Mouse (Mus musculus) neural tube, embryonic 12.5 days (tissue): Measurements from ENCODE around the gene She. TPM values are rescaled to one million over a fixed set of nuclear protein-coding genes. Genes with fewer than 3 reads are reported as not detected.
"Not testable (repeated sequence)": the region's sequence is repeated elsewhere in the genome, so short reads cannot be mapped to it uniquely, and the experiment has no call there.

Experiments used
- ATAC-seq: fragments of 200-750 bp; cut with Nextera tagmentation; 2 replicates; pipeline ENCODE4 v1.8.0; 2017; ENCODE audit warnings: low read depth, mild to moderate bottlenecking, moderate TSS enrichment, moderate library complexity; ENCODE audit not compliant: low FRiP score
- H3K27ac ChIP-seq: fragments of 300-500 bp; sonication (generic); 2 replicates; pipeline ENCODE4 v1.5.1; 2016
- H3K27me3 ChIP-seq: fragments of 300-500 bp; sonication (generic); replicated peaks from 2 replicates; pipeline ENCODE4 v1.6.1; 2016; ENCODE audit warnings: mild to moderate bottlenecking
- H3K36me3 ChIP-seq: fragments of 300-500 bp; sonication (generic); 2 replicates; pipeline ENCODE4 v1.6.1; 2016; ENCODE audit warnings: mild to moderate bottlenecking
- H3K4me1 ChIP-seq: fragments of 300-500 bp; sonication (generic); 2 replicates; pipeline ENCODE4 v1.6.1; 2016
- H3K4me2 ChIP-seq: fragments of 300-500 bp; sonication (generic); replicated peaks from 2 replicates; pipeline ENCODE4 v1.6.1; 2016; ENCODE audit warnings: mild to moderate bottlenecking
- H3K4me3 ChIP-seq: fragments of 300-500 bp; sonication (generic); 2 replicates; pipeline ENCODE4 v1.5.1; 2016
- H3K9ac ChIP-seq: fragments of 300-500 bp; sonication (generic); 2 replicates; pipeline ENCODE4 v1.6.1; 2016; ENCODE audit warnings: mild to moderate bottlenecking
- H3K9me3 ChIP-seq: fragments of 300-500 bp; sonication (generic); 2 replicates; pipeline ENCODE4 v1.6.1; 2016; ENCODE audit warnings: mild to moderate bottlenecking
- WGBS: fragments of 180-500 bp; shearing (Covaris S2); methylation state at CpG from one replicate; pipeline ENCODE4 v1.1.7; 2016; 5-methylcytosine and 5-hydroxymethylcytosine counted together
- polyA plus RNA-seq: library from polyadenylated mRNA; unstranded; fragments of >200 nt; fragmentation: Nextera tagmentation; extraction: Ambion mirVana; gene quantifications from 2 replicates; pipeline ENCODE4 v1.2.1, GENCODE M21; 2016

The She gene
- polyA plus RNA-seq, 1 experiment from 2014 or later = 4.2 TPM

DNA sequence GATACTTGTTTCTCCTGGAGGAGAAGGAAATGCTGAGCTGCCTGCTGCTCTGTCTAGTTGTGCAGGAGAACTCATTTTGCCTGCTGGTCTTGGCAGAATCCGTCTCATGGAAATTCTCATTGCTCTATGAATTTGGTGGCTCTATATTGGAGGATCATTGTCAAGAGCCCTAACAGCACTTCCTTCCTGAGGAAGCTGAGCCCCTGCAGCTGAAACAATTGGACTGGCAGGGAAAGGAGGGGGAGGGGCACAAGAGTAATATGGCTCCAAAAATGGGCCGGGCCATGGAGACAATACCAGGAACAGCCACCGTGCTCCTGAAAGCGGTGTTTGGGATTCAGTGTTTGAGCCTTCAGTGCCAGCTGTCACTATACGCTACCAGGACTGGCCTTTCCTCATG, 22.6 kb downstream of the She start:
- Histone ChIP-seq H3K9ac (no peak overlapping the region), H3K9me3 (no peaks in the 10 kb centered on the region), H3K36me3 (no peaks in the 10 kb centered on the region), H3K4me1 (no peaks in the 10 kb centered on the region), H3K27me3 (no peaks in the 10 kb centered on the region; the same call in 1 of the 2 replicates), H3K27ac (no peak overlapping the region), H3K4me3 (no peak overlapping the region), H3K4me2 (no peak overlapping the region)
- 65% methylated on average over 5 of the region's 5 CpGs for WGBS
- no peak for ATAC-seq

DNA sequence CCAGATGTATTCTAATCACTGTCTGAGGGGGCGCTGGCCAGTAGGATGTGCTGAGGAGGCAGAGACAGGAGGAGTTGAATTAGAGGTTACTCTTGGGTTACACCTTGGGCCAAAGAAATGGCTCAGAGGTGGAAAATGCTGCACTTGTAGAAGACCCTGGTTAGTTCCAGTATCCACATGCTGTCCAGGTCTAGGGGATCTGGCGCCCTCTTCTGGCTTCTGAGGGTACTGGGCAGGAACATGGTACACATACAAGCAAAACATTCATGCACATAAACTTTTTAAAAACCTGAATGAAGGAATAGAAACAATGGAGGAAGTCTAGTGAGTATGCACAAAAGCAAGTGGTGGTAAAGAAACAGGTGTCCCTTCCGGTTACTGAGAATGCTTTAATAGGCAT, 26.2 kb downstream of the She start:
- Histone ChIP-seq H3K27ac (no peak overlapping the region), H3K4me1 (peaks cover 7% of the 10 kb centered on the region; the same call in 1 of the 2 replicates), H3K4me3 (no peak overlapping the region), H3K27me3 (no peaks in the 10 kb centered on the region), H3K9ac (no peak overlapping the region), H3K9me3 (no peaks in the 10 kb centered on the region), H3K36me3 (no peaks in the 10 kb centered on the region), H3K4me2 (no peak overlapping the region)
- no peak for ATAC-seq
- 78% methylated on average over 3 of the region's 3 CpGs for WGBS

DNA sequence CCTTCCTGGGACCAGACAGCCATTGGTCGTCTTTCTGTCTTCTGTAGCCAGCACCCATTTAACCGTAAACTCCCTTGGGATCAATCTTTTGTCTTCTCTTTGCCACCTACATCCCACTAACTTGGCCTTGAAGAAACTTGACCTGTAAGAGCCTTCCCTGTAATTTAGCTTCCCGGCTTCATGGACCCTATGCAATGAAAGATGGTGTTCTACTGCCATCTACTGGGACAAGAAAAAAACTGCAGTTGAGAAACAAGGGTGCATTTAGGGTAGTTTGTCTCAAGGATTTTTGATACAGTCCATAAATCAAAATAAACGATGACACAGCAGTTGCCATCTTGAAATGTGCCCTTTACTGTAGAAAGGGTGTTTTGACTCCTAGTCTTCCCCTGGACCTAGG, 27.0 kb downstream of the She start:
- Histone ChIP-seq H3K4me3 (no peak overlapping the region), H3K9ac (no peak overlapping the region), H3K27ac (no peak overlapping the region), H3K4me2 (no peak overlapping the region), H3K27me3 (no peaks in the 10 kb centered on the region), H3K4me1 (peaks cover 7% of the 10 kb centered on the region; the same call in 1 of the 2 replicates), H3K36me3 (no peaks in the 10 kb centered on the region), H3K9me3 (no peaks in the 10 kb centered on the region)
- WGBS = 19% methylated on average over 4 of the region's 4 CpGs
- ATAC-seq = no peak

DNA sequence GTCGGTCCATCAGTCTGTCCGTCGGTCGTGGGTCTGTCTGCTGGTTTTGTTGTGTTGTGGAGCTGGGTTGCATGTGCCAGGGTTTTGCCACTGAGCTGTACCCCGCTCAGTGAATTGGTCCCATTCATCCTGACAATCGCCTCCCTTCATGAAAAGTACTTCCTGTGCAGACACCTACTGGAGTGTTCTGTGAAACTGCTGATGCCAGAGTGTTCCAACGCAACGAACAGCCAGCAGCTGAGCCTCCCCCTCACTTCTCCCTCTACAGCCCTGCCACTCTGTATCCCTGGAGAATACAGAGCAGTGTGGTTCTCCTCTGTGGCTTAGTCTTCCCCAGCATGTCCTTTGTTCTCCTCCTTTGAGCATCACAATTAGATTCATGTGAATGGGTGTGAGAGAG, 27.7 kb downstream of the She start:
- Histone ChIP-seq H3K36me3 (no peaks in the 10 kb centered on the region), H3K4me3 (no peak overlapping the region), H3K9me3 (no peaks in the 10 kb centered on the region), H3K9ac (no peak overlapping the region), H3K4me2 (no peak overlapping the region), H3K27me3 (no peaks in the 10 kb centered on the region), H3K4me1 (peaks cover 7% of the 10 kb centered on the region; the same call in 1 of the 2 replicates), H3K27ac (no peak overlapping the region)
- ATAC-seq = no peak
- WGBS = 74% methylated on average over 8 of the region's 8 CpGs

DNA sequence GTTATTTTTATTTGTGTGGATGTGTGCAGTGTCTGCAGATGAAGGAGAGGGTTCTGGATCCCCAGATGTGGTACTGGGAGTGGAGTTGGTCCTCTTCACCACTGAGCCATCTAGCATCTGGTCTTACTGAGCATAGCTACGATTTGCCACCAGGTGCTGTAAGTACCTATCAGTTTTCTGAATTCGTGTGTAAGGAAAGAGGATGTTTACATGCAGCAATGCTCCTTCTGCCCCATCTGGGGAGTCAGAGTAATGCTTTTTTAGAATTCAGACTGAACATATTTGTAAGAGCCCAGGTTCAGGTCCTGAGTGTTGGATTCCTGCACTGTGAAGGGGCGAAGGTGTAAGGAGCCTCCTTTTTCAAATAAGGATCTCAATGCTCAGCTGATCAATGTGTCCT, 28.8 kb downstream of the She start:
- Histone ChIP-seq H3K9ac (no peak overlapping the region), H3K27ac (no peak overlapping the region), H3K9me3 (no peaks in the 10 kb centered on the region), H3K4me3 (no peak overlapping the region), H3K4me1 (peaks cover 9% of the 10 kb centered on the region; the same call in 1 of the 2 replicates), H3K36me3 (no peaks in the 10 kb centered on the region), H3K4me2 (no peak overlapping the region), H3K27me3 (no peaks in the 10 kb centered on the region)
- no peak for ATAC-seq
- 82% methylated on average over 3 of the region's 3 CpGs for WGBS

DNA sequence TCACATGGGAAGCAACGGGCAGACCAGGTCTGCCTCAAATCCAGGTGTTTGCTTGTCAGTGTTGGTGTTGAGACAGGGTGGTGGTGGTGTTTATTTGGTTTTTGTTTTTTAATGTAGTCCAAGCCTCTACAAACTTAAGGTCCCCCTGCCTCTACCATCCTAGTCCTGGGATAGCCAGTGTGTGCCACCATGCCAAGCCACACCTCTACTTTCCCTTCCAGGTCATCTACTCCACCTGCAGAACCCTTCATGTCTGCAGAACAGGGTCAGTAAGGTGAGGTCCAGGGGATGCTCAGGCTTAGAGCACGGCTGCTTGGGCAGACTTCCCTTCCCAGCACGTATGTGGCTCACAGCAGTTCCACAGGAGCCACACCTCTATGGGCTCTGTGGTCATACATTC, 29.2 kb downstream of the She start:
- ATAC-seq = no peak
- H3K9me3 ChIP-seq = no peaks in the 10 kb centered on the region
- peaks cover 13% of the 10 kb centered on the region; the same call in 1 of the 2 replicates for H3K4me1 ChIP-seq
- H3K36me3 ChIP-seq = no peaks in the 10 kb centered on the region
- no peak overlapping the region for H3K4me3 ChIP-seq
- WGBS = 85% methylated on average over 3 of the region's 3 CpGs
- H3K9ac ChIP-seq = no peak overlapping the region
- no peak overlapping the region for H3K27ac ChIP-seq
- no peaks in the 10 kb centered on the region for H3K27me3 ChIP-seq
- H3K4me2 ChIP-seq = no peak overlapping the region

DNA sequence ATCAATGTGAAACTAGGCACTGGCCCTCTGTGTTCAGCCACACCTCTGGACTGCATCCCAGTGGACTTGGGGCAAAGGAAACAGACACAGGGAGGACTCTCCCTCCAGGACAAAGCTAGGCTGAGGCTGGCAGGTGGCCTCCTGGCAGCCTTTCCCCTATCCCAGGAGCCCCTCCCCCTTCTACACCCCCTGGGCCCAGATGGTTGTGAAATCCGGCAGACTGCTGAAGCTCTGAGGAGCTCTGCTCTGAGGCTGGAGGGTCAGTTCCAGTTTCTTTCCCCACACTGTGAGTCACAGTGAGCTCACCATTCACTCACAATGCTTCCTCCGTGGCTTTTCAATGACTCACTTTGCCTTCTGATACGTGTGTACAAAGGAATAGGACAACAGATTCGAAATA, 29.9 kb downstream of the She start:
- Histone ChIP-seq H3K9ac (no peak overlapping the region), H3K4me1 (peaks cover 14% of the 10 kb centered on the region; the same call in 1 of the 2 replicates), H3K4me3 (no peak overlapping the region), H3K27ac (no peak overlapping the region), H3K27me3 (no peaks in the 10 kb centered on the region), H3K4me2 (0 out of 2 replicates have a peak overlapping the region, but pooled peaks have one; percentile 9), H3K36me3 (no peaks in the 10 kb centered on the region), H3K9me3 (no peaks in the 10 kb centered on the region)
- ATAC-seq = 0 out of 2 replicates have a peak, but pooled peaks have one; percentile 29
- WGBS = 22% methylated on average over 4 of the region's 4 CpGs

DNA sequence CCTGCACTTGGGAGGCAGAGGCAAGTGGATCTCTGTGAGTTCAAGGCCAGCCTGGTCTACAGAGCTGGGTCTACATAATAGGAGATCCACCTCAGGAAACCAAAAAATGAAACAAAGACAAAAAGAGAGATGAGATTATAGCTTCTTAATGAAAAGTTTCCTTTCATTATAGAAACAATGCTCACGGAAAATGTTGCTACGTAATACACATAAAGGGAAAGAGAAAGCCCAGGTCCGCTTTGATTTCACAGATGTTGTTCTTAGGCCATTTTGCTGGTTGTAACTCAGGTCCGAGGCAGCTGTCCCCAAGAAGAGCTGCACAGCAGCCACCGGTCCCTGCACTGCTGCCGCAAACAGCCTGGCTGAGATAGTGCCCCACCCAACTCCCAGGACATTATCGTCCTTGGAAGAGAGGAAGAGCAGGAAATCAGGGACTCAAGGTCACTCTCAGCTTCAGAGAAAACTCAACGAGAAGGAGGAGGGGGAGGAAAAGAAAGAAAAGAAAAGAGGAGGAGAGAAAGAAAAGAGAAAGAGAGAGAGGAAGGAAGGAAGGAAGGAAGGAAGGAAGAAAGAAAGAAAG, 31.1 kb downstream of the She start:
- no peaks in the 10 kb centered on the region for H3K27me3 ChIP-seq
- no peaks in the 10 kb centered on the region for H3K9me3 ChIP-seq
- no peak overlapping the region for H3K27ac ChIP-seq
- H3K4me2 ChIP-seq = no peak overlapping the region
- WGBS = 82% methylated on average over 8 of the region's 8 CpGs
- no peak overlapping the region for H3K4me3 ChIP-seq
- no peak for ATAC-seq
- no peak overlapping the region for H3K9ac ChIP-seq
- no peaks in the 10 kb centered on the region for H3K36me3 ChIP-seq
- peaks cover 14% of the 10 kb centered on the region; the same call in 1 of the 2 replicates for H3K4me1 ChIP-seq

DNA sequence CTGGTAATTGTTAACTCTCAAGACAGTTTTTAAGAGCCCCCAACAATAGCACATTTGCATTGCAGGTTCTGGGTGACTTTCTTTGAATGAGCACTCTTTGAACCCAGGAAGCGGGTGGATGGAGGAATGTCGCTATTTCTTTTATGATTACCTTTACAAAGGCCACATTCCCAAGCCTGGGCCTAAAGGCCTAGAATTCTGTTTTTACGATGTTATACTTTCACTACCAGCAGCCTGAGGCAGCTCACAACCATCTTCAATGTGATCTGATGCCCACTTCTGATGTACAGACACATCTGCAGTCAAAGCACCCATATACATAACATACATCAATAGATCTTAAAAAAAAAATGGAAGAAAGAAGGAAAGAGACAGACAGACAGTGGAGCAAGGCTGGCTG, 32.1 kb downstream of the She start:
- H3K9ac ChIP-seq, ATAC-seq, H3K4me2 ChIP-seq, H3K36me3 ChIP-seq, H3K9me3 ChIP-seq, H3K4me3 ChIP-seq, H3K27me3 ChIP-seq, H3K27ac ChIP-seq: not testable (repeated sequence)
- WGBS = 83% methylated on average over 3 of the region's 3 CpGs
- H3K4me1 ChIP-seq = peaks cover 19% of the 10 kb centered on the region

DNA sequence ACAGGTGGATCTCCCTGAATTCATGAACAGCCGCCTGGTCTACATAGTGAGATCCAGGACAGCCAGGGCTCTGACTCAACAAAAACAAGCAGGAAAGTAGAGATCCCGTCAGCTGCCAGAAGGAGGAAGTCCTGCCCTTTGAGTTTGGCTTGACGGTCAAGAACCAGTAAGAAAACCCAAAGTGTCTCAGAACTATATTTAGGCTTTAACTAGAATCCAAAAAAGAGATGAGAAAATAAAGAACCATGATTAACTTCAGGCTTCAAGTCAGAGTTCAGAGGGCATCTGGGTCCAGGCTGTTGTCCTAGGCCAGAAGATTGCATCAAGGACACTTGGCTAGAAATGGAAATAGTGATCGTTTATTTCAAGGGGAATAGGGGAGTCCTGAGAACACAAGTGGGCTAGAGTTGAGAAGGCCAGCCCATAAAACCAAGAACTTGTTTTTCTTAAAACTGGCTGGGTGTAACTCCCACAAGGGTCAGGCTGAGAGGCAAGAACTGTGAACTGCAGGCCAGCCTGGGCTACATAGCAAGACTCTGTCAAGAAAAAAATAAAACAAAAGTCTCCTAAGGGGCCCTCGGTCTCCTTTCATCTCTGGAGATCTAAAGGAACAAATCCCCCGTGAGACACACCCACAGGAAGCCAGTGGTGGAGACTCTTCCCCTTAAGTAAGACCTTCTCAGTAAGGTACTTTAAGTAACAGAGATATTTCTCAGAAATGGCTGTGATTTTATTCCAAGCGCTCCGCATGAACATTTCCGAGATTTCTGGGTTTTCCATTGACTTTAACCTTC, 32.7 kb downstream of the She start:
- WGBS = 84% methylated on average over 9 of the region's 9 CpGs
- ATAC-seq = no peak
- H3K27ac ChIP-seq = no peak overlapping the region

DNA sequence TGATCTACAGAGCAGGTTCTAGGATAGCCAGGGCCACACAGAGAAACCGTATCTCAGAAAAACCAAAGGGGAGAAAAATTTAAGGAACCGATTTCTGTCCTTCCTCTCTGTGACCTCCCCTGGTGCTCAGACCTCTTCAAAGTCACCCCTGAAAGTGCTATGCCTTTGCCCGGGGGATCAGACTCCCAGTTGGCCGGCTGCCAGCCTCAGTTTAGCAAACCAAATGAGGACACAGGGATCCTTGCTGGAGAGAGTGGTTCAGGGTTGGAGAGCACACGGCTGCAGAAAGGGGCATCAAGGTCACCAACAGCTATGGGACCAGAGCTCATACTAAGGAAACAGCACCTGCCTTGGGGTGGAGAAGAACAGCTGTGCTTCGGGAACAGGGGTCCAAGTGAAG, 33.9 kb downstream of the She start:
- Histone ChIP-seq H3K36me3 (no peaks in the 10 kb centered on the region), H3K27me3 (no peaks in the 10 kb centered on the region), H3K4me1 (peaks cover 28% of the 10 kb centered on the region), H3K9me3 (no peaks in the 10 kb centered on the region), H3K9ac (no peak overlapping the region), H3K27ac (no peak overlapping the region), H3K4me2 (no peak overlapping the region), H3K4me3 (no peak overlapping the region)
- WGBS = 72% methylated on average over 6 of the region's 6 CpGs
- ATAC-seq = no peak

More for the DNA sequence above, 32.7 kb downstream of the She start:
- no peaks in the 10 kb centered on the region for H3K36me3 ChIP-seq
- H3K9me3 ChIP-seq = no peaks in the 10 kb centered on the region
- no peak overlapping the region for H3K9ac ChIP-seq
- H3K4me3 ChIP-seq = no peak overlapping the region
- no peaks in the 10 kb centered on the region for H3K27me3 ChIP-seq
- H3K4me1 ChIP-seq = peaks cover 26% of the 10 kb centered on the region
- H3K4me2 ChIP-seq = no peak overlapping the region

DNA sequence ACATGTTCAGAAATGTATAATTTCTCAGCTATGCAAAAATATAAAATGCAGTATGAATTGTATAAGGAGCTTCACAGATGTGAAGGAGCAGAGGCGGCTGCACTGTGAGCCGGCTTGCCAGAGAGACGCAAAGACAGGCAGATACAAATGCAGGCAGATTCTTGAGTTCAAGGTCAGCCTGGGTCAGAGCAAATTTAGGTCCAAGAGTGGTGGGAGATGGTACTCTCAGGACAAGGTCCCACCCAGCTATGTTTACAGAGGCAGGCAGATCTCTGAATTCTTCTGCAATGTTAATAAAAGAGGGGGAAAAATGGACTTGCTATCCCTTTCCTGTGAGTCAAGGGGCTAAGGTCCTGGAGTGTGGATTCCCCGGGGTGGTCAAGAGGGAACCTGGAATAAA, 34.6 kb downstream of the She start:
- Histone ChIP-seq H3K27me3 (no peaks in the 10 kb centered on the region), H3K9me3 (no peaks in the 10 kb centered on the region), H3K4me3 (no peak overlapping the region), H3K4me1 (peaks cover 26% of the 10 kb centered on the region), H3K36me3 (no peaks in the 10 kb centered on the region), H3K4me2 (no peak overlapping the region), H3K27ac (no peak overlapping the region), H3K9ac (no peak overlapping the region)
- WGBS = 90% methylated on average over 4 of the region's 4 CpGs
- ATAC-seq = no peak
